Mouse (Mus musculus): Measurements from ENCODE around the gene Rab3d.
A peak's percentile ranks its signal among the peaks of the same experiment; 100 is the strongest.

GRCm38 (mm10) chr9:21936692-21937570 is 18.9 kb upstream of the Rab3d start, which contains the start of gene Plppr2:
- TF ChIP-seq POLR2A (IDR thresholded peaks at IDR 0.05; ENCODE audit: extremely low read depth, insufficient read depth, low read length) (peak; percentile 20; the same call in 1 of the 2 replicates), CTCF (IDR thresholded peaks at IDR 0.05; ENCODE audit: low read depth, low read length) (no peak)

Data from liver, adult 2 months (tissue).